Mouse (Mus musculus) urinary bladder, postnatal 4 days (tissue): ENCODE results near the gene Cdca3.
A peak's percentile ranks its signal among the peaks of the same experiment; 100 is the strongest.

Experiments used
- DNase-seq, 2 experiments: peaks; one replicate each; pipeline ENCODE4 v3.0.0; 2021 to 2022; ENCODE audit warnings: low spot score in 2 of 2

The Cdca3 gene

DNA sequence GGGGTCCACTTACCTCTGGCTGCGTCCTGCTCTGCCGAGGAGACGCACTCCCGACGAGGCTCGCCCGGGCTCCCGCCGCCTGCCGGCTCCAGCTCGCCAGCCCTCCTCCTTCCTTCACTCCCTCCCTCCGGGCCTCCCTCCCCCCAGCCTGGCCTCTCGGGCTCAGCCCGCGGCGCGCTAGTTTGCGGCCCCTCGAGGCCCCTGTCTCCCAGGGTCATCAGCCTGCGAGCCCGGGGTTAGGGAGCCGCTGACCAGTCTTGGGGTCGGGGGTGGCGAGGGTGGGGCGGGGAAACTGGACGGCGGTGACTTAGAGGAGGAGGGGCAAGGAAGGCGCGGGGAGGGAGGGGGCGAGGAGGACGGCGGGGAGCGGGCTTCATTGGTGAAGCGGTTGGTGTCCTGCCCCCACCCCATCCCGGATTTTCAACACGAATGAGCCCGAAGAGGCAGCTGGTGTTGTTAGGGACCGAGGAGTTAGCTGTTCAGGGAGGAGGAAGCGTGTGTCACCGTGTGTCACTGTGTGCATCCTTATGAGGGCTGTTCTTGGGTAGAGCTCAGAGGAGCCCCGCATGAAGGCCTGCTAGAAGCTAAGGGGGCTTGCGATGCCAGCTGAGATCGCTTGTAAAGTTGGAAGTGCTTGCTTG lies 34.4 kb downstream of the Cdca3 start, which contains the start of gene Gpr162:
Gene Gpr162 (minus strand): TSS at position 326 of the 641 bp plus-strand sequence.
- peak in 1 of 2 experiments; percentile 62 for DNase-seq

- DNase-seq = no peak
Measured at GRCm38 (mm10) chr6:124865766-124866362, 36.5 kb downstream of the Cdca3 start.

DNA sequence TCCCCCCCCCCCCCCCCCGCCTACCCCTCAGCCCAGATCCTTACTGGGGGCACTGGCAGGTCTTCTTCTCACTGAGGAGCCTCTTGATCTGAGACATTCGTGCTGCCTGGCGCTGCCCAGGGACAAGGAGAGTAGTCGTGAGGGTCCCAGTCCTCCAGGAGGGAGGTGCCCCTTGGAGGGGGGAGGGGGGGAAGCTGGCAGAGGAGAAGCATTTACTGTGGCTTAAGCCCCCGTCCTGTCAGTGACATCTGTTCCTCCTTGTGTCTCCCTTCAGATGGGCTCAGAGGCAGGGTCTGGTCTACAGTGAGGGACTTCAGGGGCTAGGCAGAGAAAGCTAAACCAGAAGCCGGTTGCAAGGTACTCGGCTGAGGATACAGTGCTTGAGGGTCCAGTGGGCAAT lies 37.2 kb downstream of the Cdca3 start:
- DNase-seq = no peak

DNA sequence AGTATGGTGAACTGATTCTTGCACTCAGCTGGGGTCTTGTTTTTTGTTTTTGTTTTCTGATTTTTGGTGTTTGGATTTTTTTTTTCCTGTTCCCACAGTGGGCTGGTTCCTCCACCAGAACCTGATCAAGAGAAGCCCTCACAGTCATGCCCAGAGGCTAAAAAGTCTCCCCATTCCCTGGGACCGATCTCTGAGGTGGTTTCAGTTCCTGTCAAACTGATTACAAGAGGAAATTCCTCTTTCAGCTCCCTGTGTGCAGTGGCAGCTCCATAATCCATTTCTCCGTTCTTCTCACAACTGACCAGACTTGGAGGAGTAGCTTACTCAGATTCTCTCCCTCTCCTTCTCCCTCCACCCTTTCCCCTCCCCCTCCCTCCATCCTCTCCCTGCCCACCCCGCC lies 45.0 kb downstream of the Cdca3 start:
- no peak for DNase-seq

- no peak for DNase-seq
Measured at GRCm38 (mm10) chr6:124879390-124879789, 50.0 kb downstream of the Cdca3 start.

GRCm38 (mm10) chr6:124881821-124882220 lies 52.5 kb downstream of the Cdca3 start:
- no peak for DNase-seq
